Mouse (Mus musculus) erythroblast, embryonic 14.5 days (primary cell): ENCODE measurements at regions not wholly inside any gene's neighbourhood (a gene's known extent, or its start where the extent isn't known, plus 50 kb on each side); places are given as distances from the start of the nearest gene placed in this dataset.

Source experiments
- GATA1 ChIP-seq: IDR thresholded peaks from 2 replicates; pipeline ENCODE4 v1.6.1; 2012; ENCODE audit warnings: low read length, inconsistent platforms, mixed read lengths
- TAL1 ChIP-seq: IDR thresholded peaks from 3 replicates; pipeline ENCODE4 v1.6.1; 2012; ENCODE audit warnings: low read length, inconsistent platforms, mixed read lengths

DNA sequence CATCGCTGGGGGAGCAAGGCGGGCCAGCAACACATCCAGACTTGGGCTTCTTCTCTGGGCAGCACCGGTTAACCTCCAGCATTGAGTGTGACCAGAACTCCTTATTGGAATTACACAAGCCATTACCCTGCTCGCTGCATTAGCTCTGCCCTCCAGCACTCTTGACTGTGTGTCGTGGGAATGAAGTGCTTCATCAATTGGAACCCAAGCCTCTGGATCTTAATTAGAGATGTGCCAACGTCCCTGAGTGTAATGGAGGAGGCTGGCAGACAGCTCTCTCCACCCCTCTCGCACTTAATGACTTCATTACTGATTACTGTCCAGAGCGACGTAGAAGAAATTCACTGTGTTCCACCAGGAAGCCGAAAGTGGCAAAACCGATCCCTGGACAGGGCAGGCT lies 240.6 kb downstream of the Cdh26 start:
- TF ChIP-seq GATA1, result no peak
- TF ChIP-seq TAL1, result no peak
